Mouse (Mus musculus) embryonic fibroblast, embryonic 13.5 days (primary cell): ENCODE measurements around the gene Yeats2. TPM values are rescaled to one million over a fixed set of nuclear protein-coding genes. Genes with fewer than 3 reads are reported as not detected.

Experiments used
- H3K27ac ChIP-seq: 2 replicates; pipeline ENCODE4 v1.5.1; 2012; ENCODE audit warnings: low read length, control low read depth, inconsistent platforms; ENCODE audit not compliant: insufficient read depth
- H3K4me1 ChIP-seq: 2 replicates; pipeline ENCODE4 v1.6.1; 2011; ENCODE audit warnings: low read length; ENCODE audit not compliant: control insufficient read depth, insufficient read depth
- H3K4me3 ChIP-seq: 2 replicates; pipeline ENCODE4 v1.5.1; 2011; ENCODE audit warnings: mild to moderate bottlenecking, control low read depth, low read length; ENCODE audit not compliant: insufficient read depth
- CTCF ChIP-seq: IDR thresholded peaks from 2 replicates; pipeline ENCODE4 v1.5.1; 2011; ENCODE audit warnings: mild to moderate bottlenecking, control low read depth, low read length, moderate library complexity, borderline replicate concordance; ENCODE audit not compliant: insufficient read depth
- POLR2A ChIP-seq: IDR thresholded peaks from 2 replicates; pipeline ENCODE4 v1.6.1; 2011; ENCODE audit warnings: low read depth, mild to moderate bottlenecking, control low read depth, low read length, moderate library complexity
- polyA plus RNA-seq: library from polyadenylated mRNA; stranded (reverse); fragments of >200 nt; gene quantifications from 2 replicates; pipeline ENCODE4 v1.2.4, GENCODE M21; 2011; ENCODE audit warnings: low read depth; ENCODE audit not compliant: missing spikeins, insufficient read length

Gene Yeats2
- polyA plus RNA-seq, 1 experiment, result 40.6 TPM

DNA sequence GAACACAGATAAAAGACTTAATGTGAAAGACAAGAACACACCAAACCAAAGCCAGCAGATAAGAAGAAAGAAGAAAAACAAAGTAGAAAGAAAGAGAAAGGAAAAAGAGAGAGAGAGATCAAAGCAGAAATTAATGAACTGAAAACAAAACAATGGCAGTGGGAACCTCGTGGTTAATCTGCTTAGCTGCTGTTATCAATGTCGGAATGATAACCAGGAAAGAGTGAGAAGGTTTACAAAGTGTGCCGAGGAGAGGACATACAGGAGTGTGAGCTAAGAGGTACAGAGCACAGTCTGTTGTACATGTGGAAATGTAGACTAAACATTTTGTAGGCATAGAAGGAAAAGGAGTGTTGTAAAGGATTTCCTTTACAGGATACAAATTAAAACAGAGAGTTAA, 132.1 kb downstream of the Yeats2 start:
- Histone ChIP-seq H3K27ac (no peak overlapping the region), H3K4me3 (no peak overlapping the region), H3K4me1 (no peaks in the 10 kb centered on the region)
- TF ChIP-seq POLR2A, result no peak
- no peak for TF ChIP-seq CTCF

DNA sequence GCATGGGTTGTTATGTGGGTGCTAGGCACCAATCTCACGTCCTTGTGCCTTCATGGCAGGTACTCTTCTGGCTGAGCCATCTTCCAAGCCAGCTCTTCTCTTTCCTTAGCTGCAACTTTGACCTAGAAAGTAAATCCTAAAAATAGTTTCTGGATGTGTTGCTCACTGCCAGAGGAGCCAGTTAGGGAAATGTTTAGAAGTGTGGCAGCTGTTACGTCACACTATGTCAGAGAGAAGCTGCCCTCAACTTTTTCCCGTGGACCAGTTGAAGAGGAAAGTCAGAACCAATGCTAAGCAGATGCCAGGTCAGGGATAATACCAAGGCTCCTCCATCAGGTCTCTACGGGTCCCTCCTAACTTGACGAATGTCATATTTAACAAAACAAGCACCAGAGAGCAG, 138.5 kb downstream of the Yeats2 start:
- no peaks in the 10 kb centered on the region for H3K4me1 ChIP-seq
- H3K27ac ChIP-seq, result no peak overlapping the region
- no peak overlapping the region for H3K4me3 ChIP-seq
- TF ChIP-seq CTCF (no peak), POLR2A (no peak)

DNA sequence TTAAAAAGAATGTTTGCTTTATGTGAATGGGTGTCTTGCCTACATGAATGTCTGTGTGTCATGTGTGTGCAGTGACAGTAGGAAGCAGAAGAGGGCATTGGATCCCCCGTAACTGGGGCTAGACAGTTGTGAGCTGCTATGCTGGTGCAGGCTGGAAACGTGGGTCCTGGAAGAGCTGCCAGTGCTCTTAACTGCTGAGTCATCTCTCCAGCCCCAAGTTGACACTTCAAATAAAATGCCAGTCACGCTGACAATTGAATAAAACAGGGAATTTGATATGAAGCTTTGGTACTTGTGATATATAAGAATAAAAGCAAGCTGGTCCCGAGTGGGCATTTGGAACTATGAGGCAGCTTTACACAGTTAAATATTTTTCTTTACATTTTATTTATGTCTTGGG, 139.4 kb downstream of the Yeats2 start:
- Histone ChIP-seq H3K4me3 (no peak overlapping the region), H3K4me1 (no peaks in the 10 kb centered on the region), H3K27ac (no peak overlapping the region)
- TF ChIP-seq CTCF (no peak), POLR2A (no peak)

Other genes with a start within 250 kb of the Yeats2 start
- 0.28 TPM in 1 of 2 replicates, not detected in the other for gene Klhl6, start 158.0 kb upstream of the Yeats2 start, polyA plus RNA-seq
- gene Klhl24, start 43.5 kb upstream of the Yeats2 start, polyA plus RNA-seq, result 25.9 and 31.1 TPM in 2 replicates
- gene Map6d1, start 100.3 kb downstream of the Yeats2 start, polyA plus RNA-seq, result 0.45 and 0.58 TPM in 2 replicates
- gene Parl, start 161.3 kb downstream of the Yeats2 start, polyA plus RNA-seq, result 72.1 and 74.1 TPM in 2 replicates
- not detected in 2 replicates for gene Cyp2ab1, start 184.3 kb downstream of the Yeats2 start, polyA plus RNA-seq